ENCODE assay signal across 18 mouse cellular contexts in the genomic region with DNA sequence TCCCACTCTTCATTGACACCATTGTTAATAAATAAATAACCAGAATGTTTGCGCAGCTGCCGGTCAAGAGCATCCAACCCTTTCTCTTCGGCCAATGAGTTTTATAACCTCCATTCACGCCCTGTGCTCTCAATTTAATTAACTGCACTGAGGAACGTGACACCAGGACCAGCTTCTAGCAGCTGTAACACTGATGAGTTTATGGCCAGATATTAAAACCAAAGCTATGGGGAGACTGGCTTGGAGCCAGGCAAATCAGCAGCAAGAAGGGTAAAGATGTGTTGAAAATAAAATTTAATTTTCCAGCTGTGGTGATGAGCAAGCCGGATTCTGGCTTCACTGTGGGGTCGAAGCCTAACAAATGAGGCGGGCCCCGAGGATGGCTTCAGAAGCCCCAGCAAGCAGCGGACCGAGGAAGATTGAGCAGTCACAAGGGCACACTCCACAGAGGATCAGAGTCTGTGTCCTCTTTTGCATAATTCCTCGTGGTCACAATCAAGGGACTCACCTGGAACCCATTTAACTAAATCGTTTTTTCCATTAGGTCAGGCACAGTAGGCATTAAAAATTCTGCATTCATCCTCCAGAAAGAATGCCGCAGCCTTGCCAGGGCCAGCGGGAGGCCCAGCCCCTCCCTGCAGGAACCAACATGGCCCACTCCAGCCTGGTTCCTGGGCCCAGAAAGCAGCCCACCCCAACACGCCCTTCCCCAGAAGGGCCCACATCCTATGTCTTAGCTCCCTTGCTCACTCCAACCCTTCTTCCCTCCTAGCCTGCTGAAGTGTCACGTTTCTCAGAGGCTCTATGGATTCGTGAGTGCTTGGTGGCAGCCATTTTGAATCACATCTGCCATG.
DNase-seq lines count a peak whose midpoint lies in the region; ATAC-seq and TF ChIP-seq lines count a peak whose summit lies in the region.
"Had no signal": no experiment of that assay in that cellular context is flagged by ENCODE, and none has a peak within 500 bp of the region (broad histone marks: within the 10 kb centered on the region; RNA-seq: fewer than 3 reads in every experiment).

No protein-coding gene starts in this region.

- H3K27ac ChIP-seq in embryonic facial prominence, embryonic 13.5 days: peak overlapping the region; percentile 5; the same call in 1 of the 2 replicates
- no peak overlapping the region for H3K27ac ChIP-seq in liver, postnatal 0 days (ENCODE audit: low read depth)
- H3K27ac ChIP-seq in gastrocnemius, adult 2 months: no peak overlapping the region
- H3K27ac ChIP-seq: limb, embryonic 15.5 days; neural tube, embryonic 12.5 days had no signal

- H3K9me3 ChIP-seq in embryonic facial prominence, embryonic 13.5 days: no peaks in the 10 kb centered on the region
- no peaks in the 10 kb centered on the region for H3K9me3 ChIP-seq in liver, postnatal 0 days (ENCODE audit: low read length)
- H3K9me3 ChIP-seq: limb, embryonic 15.5 days; neural tube, embryonic 12.5 days had no signal

- H3K9ac ChIP-seq in embryonic facial prominence, embryonic 13.5 days: no peak overlapping the region
- H3K9ac ChIP-seq in liver, postnatal 0 days (replicated peaks): no peak overlapping the region
- H3K9ac ChIP-seq: limb, embryonic 15.5 days; neural tube, embryonic 12.5 days had no signal

- H3K36me3 ChIP-seq in embryonic facial prominence, embryonic 13.5 days: no peaks in the 10 kb centered on the region
- no peaks in the 10 kb centered on the region for H3K36me3 ChIP-seq in liver, postnatal 0 days (replicated peaks; ENCODE audit: insufficient read depth, low read length)
- H3K36me3 ChIP-seq: limb, embryonic 15.5 days; neural tube, embryonic 12.5 days had no signal

- H3K27me3 ChIP-seq in embryonic facial prominence, embryonic 13.5 days: no peaks in the 10 kb centered on the region
- H3K27me3 ChIP-seq in liver, postnatal 0 days (ENCODE audit: insufficient read depth, low read length): no peaks in the 10 kb centered on the region
- H3K27me3 ChIP-seq: limb, embryonic 15.5 days; neural tube, embryonic 12.5 days had no signal

- WGBS in embryonic facial prominence, embryonic 13.5 days: 62% methylated on average over 18 of the region's 18 CpGs
- WGBS in liver, postnatal 0 days (ENCODE audit: insufficient replicate concordance): 78% methylated on average over 18 of the region's 18 CpGs

- H3K4me2 ChIP-seq in embryonic facial prominence, embryonic 13.5 days: no peak overlapping the region
- H3K4me2 ChIP-seq in liver, postnatal 0 days (ENCODE audit: low read depth, low read length): no peak overlapping the region
- H3K4me2 ChIP-seq: limb, embryonic 15.5 days; neural tube, embryonic 12.5 days had no signal

- TF ChIP-seq EP300 in liver, postnatal 0 days (IDR thresholded peaks at IDR 0.05; ENCODE audit: low read depth): no peak

- intact Hi-C loops in heart, postnatal 10 days (cut with DNase I): no loop called here
- intact Hi-C loops in gastrocnemius, adult 2 months (cut with DNase I): no loop called here

- H3K4me3 ChIP-seq in embryonic facial prominence, embryonic 13.5 days: no peak overlapping the region
- no peak overlapping the region for H3K4me3 ChIP-seq in liver, postnatal 0 days (ENCODE audit: low read depth, low read length)
- no peak overlapping the region for H3K4me3 ChIP-seq in gastrocnemius, adult 2 months
- H3K4me3 ChIP-seq: erythroblast, embryonic 14.5 days; limb, embryonic 15.5 days; neural tube, embryonic 12.5 days had no signal

- peak; percentile 15 to 27 for DNase-seq in heart, postnatal 10 days
- DNase-seq in heart, adult 9 months (ENCODE audit: low spot score in 2 of 2): no peak
- DNase-seq in kidney, adult 8-10 months: peak; percentile 2 to 10
- DNase-seq in kidney, postnatal 4 days: peak; percentile 69 to 83
- DNase-seq in liver, postnatal 0 days: no peak
- DNase-seq in cerebellum, adult 8-10 months: no peak
- no peak for DNase-seq in gastrocnemius, adult 2 months
- DNase-seq: cerebellum, adult 11-12 months; heart, adult 18-20 months; lung, adult 2 months; spleen, adult 18-20 months; thymus, adult 18-20 months had no signal

- ATAC-seq in embryonic facial prominence, embryonic 13.5 days (ENCODE audit: insufficient number of reproducible peaks, insufficient read depth, low FRiP score, low TSS enrichment, low read depth): no peak
- ATAC-seq in liver, postnatal 0 days: no peak
- ATAC-seq: intestine, postnatal 0 days; midbrain, embryonic 16.5 days had no signal

- H3K4me1 ChIP-seq in embryonic facial prominence, embryonic 13.5 days: peaks cover 4% of the 10 kb centered on the region; the same call in 1 of the 2 replicates
- no peaks in the 10 kb centered on the region for H3K4me1 ChIP-seq in liver, postnatal 0 days (ENCODE audit: insufficient read depth)
- H3K4me1 ChIP-seq: neural tube, embryonic 12.5 days had no signal

- TF ChIP-seq CTCF in liver, postnatal 0 days (IDR thresholded peaks at IDR 0.05; ENCODE audit: low read depth): no peak
- no peak for TF ChIP-seq CTCF in gastrocnemius, adult 2 months (IDR thresholded peaks at IDR 0.05)

Comparison
In these comparisons a context has a peak if more than half of its experiments do, and no peak if none do; other contexts are left out.
1. DNase-seq: peak in heart, postnatal 10 days (2 of 2), kidney, adult 8-10 months (2 of 2) and kidney, postnatal 4 days (2 of 2); none in heart, adult 9 months (0 of 2), liver, postnatal 0 days (single experiment), cerebellum, adult 8-10 months (single experiment) and gastrocnemius, adult 2 months (single experiment).